ENCODE assay signal across 35 mouse cellular contexts in the genomic region with DNA sequence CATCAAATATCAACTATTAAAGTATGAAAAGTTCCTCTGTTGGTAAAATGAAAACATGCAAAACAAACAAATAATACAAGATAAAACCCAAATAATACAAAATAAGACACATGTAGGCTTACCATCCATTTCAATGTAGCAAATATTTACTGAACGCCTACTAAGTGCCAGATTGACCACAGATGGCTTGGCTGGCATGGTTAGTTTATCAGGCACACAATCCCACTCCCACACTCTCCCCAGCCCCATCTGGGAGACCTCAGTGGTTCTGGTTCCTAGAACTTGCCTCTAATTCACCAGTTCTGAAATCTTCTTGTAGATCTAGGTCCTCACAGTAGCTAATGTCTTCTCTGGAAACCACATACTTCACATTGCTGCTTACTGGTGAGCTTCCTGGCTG. TPM values are rescaled to one million over a fixed set of nuclear protein-coding genes. Genes with fewer than 3 reads are reported as not detected.
DNase-seq lines count a peak whose midpoint lies in the region; ATAC-seq and TF ChIP-seq lines count a peak whose summit lies in the region.
"Had no signal": no experiment of that assay in that cellular context is flagged by ENCODE, and none has a peak within 500 bp of the region (broad histone marks: within the 10 kb centered on the region; RNA-seq: fewer than 3 reads in every experiment).

No protein-coding gene starts in this region.

- peak overlapping the region; percentile 7 for H3K4me2 ChIP-seq in heart, embryonic 12.5 days
- peak overlapping the region; percentile 41 for H3K4me2 ChIP-seq in liver, embryonic 14.5 days (ENCODE audit: low read depth)
- H3K4me2 ChIP-seq in forebrain, embryonic 13.5 days = no peak overlapping the region
- H3K4me2 ChIP-seq: hindbrain, embryonic 15.5 days; kidney, embryonic 15.5 days; limb, embryonic 12.5 days had no signal

- TF ChIP-seq EP300 in liver, embryonic 14.5 days (IDR thresholded peaks at IDR 0.05; ENCODE audit: low read depth) = no peak

- no peak for TF ChIP-seq CTCF in G1E (IDR thresholded peaks at IDR 0.05; ENCODE audit: low read depth, low read length)
- TF ChIP-seq CTCF in layer of hippocampus, adult 2 months (conservative IDR thresholded peaks at IDR 0.05) = no peak
- no peak for TF ChIP-seq CTCF in liver, embryonic 14.5 days (IDR thresholded peaks at IDR 0.05; ENCODE audit: low read depth)

- H3K4me1 ChIP-seq in heart, embryonic 12.5 days (replicated peaks) = peaks cover 27% of the 10 kb centered on the region
- H3K4me1 ChIP-seq in G1E (ENCODE audit: insufficient read depth, low read depth, low read length) = peaks cover 73% of the 10 kb centered on the region
- H3K4me1 ChIP-seq in liver, embryonic 14.5 days (replicated peaks; ENCODE audit: control insufficient read depth in 2 of 2, insufficient read depth in 2 of 2, low read length in 1 of 2) = peaks cover 10 to 27% of the 10 kb centered on the region in 2 experiments
- H3K4me1 ChIP-seq in forebrain, embryonic 13.5 days = no peaks in the 10 kb centered on the region
- H3K4me1 ChIP-seq: hindbrain, embryonic 15.5 days had no signal

- H3K9me3 ChIP-seq in heart, embryonic 12.5 days (replicated peaks) = no peaks in the 10 kb centered on the region
- H3K9me3 ChIP-seq in G1E (replicated peaks) = no peaks in the 10 kb centered on the region
- H3K9me3 ChIP-seq in liver, embryonic 14.5 days (ENCODE audit: control insufficient read depth, low read length) = no peaks in the 10 kb centered on the region
- no peaks in the 10 kb centered on the region for H3K9me3 ChIP-seq in forebrain, embryonic 13.5 days (replicated peaks)
- H3K9me3 ChIP-seq: forebrain, embryonic 10.5 days; hindbrain, embryonic 10.5 days; hindbrain, embryonic 15.5 days; kidney, embryonic 15.5 days; limb, embryonic 12.5 days; megakaryocyte, embryonic 14.5 days had no signal

- ATAC-seq in heart, embryonic 12.5 days (ENCODE audit: insufficient number of reproducible peaks, low FRiP score) = no peak
- no peak for ATAC-seq in G1E (ENCODE audit: extremely low read depth, insufficient number of reproducible peaks, low FRiP score, poor library complexity, severe bottlenecking)
- no peak for ATAC-seq in liver, embryonic 14.5 days (ENCODE audit: insufficient read depth)
- no peak for ATAC-seq in forebrain, embryonic 13.5 days
- ATAC-seq: activated CD4-positive, CD25-positive, alpha-beta regulatory T cell, adult 4 months; CD4-positive, CD25-positive, alpha-beta regulatory T cell, adult 4 months; forebrain, embryonic 16.5 days; inflammation-experienced regulatory T-cells, adult 6 months; lung, postnatal 0 days had no signal

- DNase-seq in heart, adult 9 months (ENCODE audit: low spot score in 2 of 2) = no peak
- no peak for DNase-seq in G1E (ENCODE audit: low spot score)
- DNase-seq in layer of hippocampus, adult 2 months (ENCODE audit: low spot score in 2 of 2) = peak; percentile 39 to 59
- DNase-seq in liver, embryonic 14.5 days (ENCODE audit: low read depth in 3 of 3, low spot score in 3 of 3) = no peak
- no peak for DNase-seq in ovary, adult 18-20 months (ENCODE audit: low spot score)
- DNase-seq: adrenal gland, adult 8-10 months; cerebellum, adult 2 months; cerebellum, postnatal 36 days; gastrocnemius, adult 2 months; gastrocnemius, postnatal 36 days; heart, adult 18-20 months; heart, postnatal 14 days; kidney, adult 11 months; kidney, postnatal 36 days; lung, adult 18-20 months; lung, postnatal 4 days; midbrain, embryonic 14.5 days; retina, postnatal 1 day; right cerebral cortex, postnatal 14 days; thymus, postnatal 25 days had no signal

- no peaks in the 10 kb centered on the region for H3K27me3 ChIP-seq in heart, embryonic 12.5 days (replicated peaks)
- no peaks in the 10 kb centered on the region for H3K27me3 ChIP-seq in G1E (ENCODE audit: insufficient read depth, low read length)
- H3K27me3 ChIP-seq in liver, embryonic 14.5 days (ENCODE audit: control insufficient read depth, insufficient read depth, low read length) = no peaks in the 10 kb centered on the region
- no peaks in the 10 kb centered on the region for H3K27me3 ChIP-seq in forebrain, embryonic 13.5 days
- H3K27me3 ChIP-seq: hindbrain, embryonic 15.5 days; kidney, embryonic 15.5 days; limb, embryonic 12.5 days had no signal

- H3K9ac ChIP-seq in heart, embryonic 12.5 days = no peak overlapping the region
- H3K9ac ChIP-seq in liver, embryonic 14.5 days (replicated peaks) = no peak overlapping the region
- H3K9ac ChIP-seq in forebrain, embryonic 13.5 days = no peak overlapping the region
- H3K9ac ChIP-seq: hindbrain, embryonic 15.5 days; kidney, embryonic 15.5 days; limb, embryonic 12.5 days had no signal

- H3K36me3 ChIP-seq in heart, embryonic 12.5 days = no peaks in the 10 kb centered on the region
- H3K36me3 ChIP-seq in G1E (replicated peaks) = peaks cover 5% of the 10 kb centered on the region
- H3K36me3 ChIP-seq in liver, embryonic 14.5 days (replicated peaks; ENCODE audit: control insufficient read depth, insufficient read depth, low read depth) = no peaks in the 10 kb centered on the region
- no peaks in the 10 kb centered on the region for H3K36me3 ChIP-seq in forebrain, embryonic 13.5 days (ENCODE audit: poor library complexity, severe bottlenecking)
- H3K36me3 ChIP-seq: forebrain, embryonic 10.5 days; hindbrain, embryonic 10.5 days; hindbrain, embryonic 15.5 days; kidney, embryonic 15.5 days; limb, embryonic 12.5 days had no signal

- 73% methylated on average over 1 of the region's 1 CpGs for WGBS in heart, embryonic 12.5 days
- 62% methylated on average over 1 of the region's 1 CpGs for WGBS in liver, embryonic 14.5 days (ENCODE audit: insufficient replicate concordance)
- 77% methylated on average over 1 of the region's 1 CpGs for WGBS in forebrain, embryonic 13.5 days

- H3K4me3 ChIP-seq in heart, embryonic 12.5 days = no peak overlapping the region
- H3K4me3 ChIP-seq in G1E (ENCODE audit: low read depth, low read length) = peak overlapping the region; percentile 63
- H3K4me3 ChIP-seq in layer of hippocampus, adult 2 months = no peak overlapping the region
- peak overlapping the region in 1 of 2 experiments; percentile 23; a peak in 1 of 4 replicates for H3K4me3 ChIP-seq in liver, embryonic 14.5 days (ENCODE audit: insufficient read depth in 1 of 2, low read depth in 2 of 2, low read length in 2 of 2)
- no peak overlapping the region for H3K4me3 ChIP-seq in forebrain, embryonic 13.5 days
- H3K4me3 ChIP-seq: forebrain, embryonic 10.5 days; gastrocnemius, adult 2 months; hindbrain, embryonic 10.5 days; hindbrain, embryonic 15.5 days; kidney, embryonic 15.5 days; left cerebral cortex, adult 2 months; limb, embryonic 12.5 days had no signal

- peak overlapping the region; percentile 3; the same call in 1 of the 2 replicates for H3K27ac ChIP-seq in heart, embryonic 12.5 days (ENCODE audit: poor library complexity, severe bottlenecking)
- no peak overlapping the region for H3K27ac ChIP-seq in layer of hippocampus, adult 2 months
- peak overlapping the region; percentile 53 for H3K27ac ChIP-seq in liver, embryonic 14.5 days
- no peak overlapping the region for H3K27ac ChIP-seq in forebrain, embryonic 13.5 days
- H3K27ac ChIP-seq: forebrain, embryonic 10.5 days; gastrocnemius, adult 2 months; hindbrain, embryonic 10.5 days; hindbrain, embryonic 15.5 days; kidney, embryonic 15.5 days; left cerebral cortex, adult 2 months; limb, embryonic 12.5 days had no signal

RNA-seq across cellular contexts. Expression of a gene that starts 11.3 kb away (rescaled TPM):
- polyA plus RNA-seq in heart, embryonic 12.5 days (2016; fragmentation: Nextera tagmentation; extraction: Ambion mirVana) = 121 and 122 TPM in 2 replicates
- total RNA-seq in G1E (2014; fragmentation: Nextera tagmentation) (24.6 and 35.9 TPM in 2 replicates), G1E (2017) (32.5 and 45.9 TPM in 2 replicates)
- 37.3 and 50.6 TPM in 2 replicates for polyA plus RNA-seq in G1E (2012)
- total RNA-seq in layer of hippocampus, adult 2 months (2021) = 10 to 100 TPM; 90.4 to 92.1 TPM
- 1.4 and 2.6 TPM in 2 replicates for polyA plus RNA-seq in liver, embryonic 14.5 days (2012; rRNA removed)
- polyA plus RNA-seq in liver, embryonic 14.5 days (2014; fragmentation: Nextera tagmentation; extraction: Ambion mirVana) = 2.8 and 2.9 TPM in 2 replicates
- polyA plus RNA-seq in forebrain, embryonic 13.5 days (2015; fragmentation: Nextera tagmentation; extraction: Ambion mirVana) = 25.7 and 27.8 TPM in 2 replicates
- total RNA-seq: monocyte, adult 5-6 weeks had no signal

RNA-seq across cellular contexts. Expression of a gene that starts 44.1 kb away (rescaled TPM):
- 82.4 and 84.5 TPM in 2 replicates for polyA plus RNA-seq in heart, embryonic 12.5 days (2016; fragmentation: Nextera tagmentation; extraction: Ambion mirVana)
- total RNA-seq in G1E (2014; fragmentation: Nextera tagmentation) (41.5 and 47.5 TPM in 2 replicates), G1E (2017) (99.7 and 111 TPM in 2 replicates)
- polyA plus RNA-seq in G1E (2012) = 19.8 and 29.4 TPM in 2 replicates
- 10 to 100 TPM; 73.9 to 76.4 TPM for total RNA-seq in layer of hippocampus, adult 2 months (2021)
- 15.7 and 22.7 TPM in 2 replicates for polyA plus RNA-seq in liver, embryonic 14.5 days (2012; rRNA removed)
- polyA plus RNA-seq in liver, embryonic 14.5 days (2014; fragmentation: Nextera tagmentation; extraction: Ambion mirVana) = 53.1 and 59.7 TPM in 2 replicates
- 154 and 158 TPM in 2 replicates for polyA plus RNA-seq in forebrain, embryonic 13.5 days (2015; fragmentation: Nextera tagmentation; extraction: Ambion mirVana)

Comparison
In these comparisons a context has a peak if more than half of its experiments do, and no peak if none do; other contexts are left out.
1. H3K27ac ChIP-seq: peak in heart, embryonic 12.5 days (single experiment) and liver, embryonic 14.5 days (single experiment); none in layer of hippocampus, adult 2 months (single experiment) and forebrain, embryonic 13.5 days (single experiment).
2. DNase-seq: peak in layer of hippocampus, adult 2 months (2 of 2); none in heart, adult 9 months (0 of 2), G1E (single experiment), liver, embryonic 14.5 days (0 of 3) and ovary, adult 18-20 months (single experiment).